In the genomic region with DNA sequence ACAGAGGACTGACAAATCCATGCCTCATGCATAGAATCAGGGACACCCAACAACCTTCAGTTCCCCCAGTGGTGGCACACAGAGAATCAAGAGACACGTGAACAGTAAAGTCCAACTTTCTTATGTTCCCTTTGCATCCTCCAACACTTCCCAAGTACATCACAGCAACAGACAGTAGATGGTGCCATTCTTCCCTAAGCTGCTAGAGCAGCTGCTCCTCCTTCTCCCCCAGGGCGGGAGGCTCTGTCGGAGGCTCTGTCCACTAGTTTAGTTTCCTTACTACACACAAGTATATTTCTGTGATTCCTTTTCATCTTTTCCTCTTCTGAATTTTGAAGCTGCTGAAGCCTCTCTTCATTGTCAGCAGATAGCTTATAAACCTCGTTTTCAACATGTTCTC, we compare ENCODE assay signal across 12 mouse cellular contexts.
DNase-seq lines count a peak whose midpoint lies in the region; ATAC-seq lines count a peak whose summit lies in the region.
"Had no signal": no experiment of that assay in that cellular context is flagged by ENCODE, and none has a peak within 500 bp of the region (broad histone marks: within the 10 kb centered on the region; RNA-seq: fewer than 3 reads in every experiment).

No protein-coding gene starts in this region.

- no peak overlapping the region for H3K4me3 ChIP-seq in hindbrain, embryonic 14.5 days (replicated peaks; ENCODE audit: low read length)
- no peak overlapping the region for H3K4me3 ChIP-seq in hindbrain, embryonic 11.5 days (ENCODE audit: low read depth, low read length)
- no peak overlapping the region for H3K4me3 ChIP-seq in midbrain, embryonic 14.5 days (replicated peaks; ENCODE audit: low read depth, low read length)
- H3K4me3 ChIP-seq in midbrain, embryonic 15.5 days = no peak overlapping the region
- no peak overlapping the region for H3K4me3 ChIP-seq in neural tube, embryonic 15.5 days (replicated peaks)
- H3K4me3 ChIP-seq: embryonic facial prominence, embryonic 13.5 days; myocyte had no signal

- H3K27ac ChIP-seq in hindbrain, embryonic 14.5 days = no peak overlapping the region
- no peak overlapping the region for H3K27ac ChIP-seq in hindbrain, embryonic 11.5 days (ENCODE audit: low read depth, low read length)
- H3K27ac ChIP-seq in midbrain, embryonic 14.5 days (replicated peaks; ENCODE audit: low read depth, low read length) = no peak overlapping the region
- H3K27ac ChIP-seq in midbrain, embryonic 15.5 days = no peak overlapping the region
- H3K27ac ChIP-seq in neural tube, embryonic 15.5 days (replicated peaks) = no peak overlapping the region
- H3K27ac ChIP-seq: embryonic facial prominence, embryonic 13.5 days had no signal

- no peaks in the 10 kb centered on the region for H3K9me3 ChIP-seq in hindbrain, embryonic 14.5 days (ENCODE audit: control insufficient read depth, low read length)
- no peaks in the 10 kb centered on the region for H3K9me3 ChIP-seq in hindbrain, embryonic 11.5 days (ENCODE audit: control insufficient read depth, low read length)
- no peaks in the 10 kb centered on the region for H3K9me3 ChIP-seq in midbrain, embryonic 14.5 days (ENCODE audit: control insufficient read depth, low read length)
- H3K9me3 ChIP-seq in midbrain, embryonic 15.5 days = no peaks in the 10 kb centered on the region
- H3K9me3 ChIP-seq in neural tube, embryonic 15.5 days (replicated peaks) = no peaks in the 10 kb centered on the region
- H3K9me3 ChIP-seq: embryonic facial prominence, embryonic 13.5 days had no signal

- no peaks in the 10 kb centered on the region for H3K36me3 ChIP-seq in hindbrain, embryonic 14.5 days (replicated peaks; ENCODE audit: control insufficient read depth, insufficient read depth)
- H3K36me3 ChIP-seq in hindbrain, embryonic 11.5 days (ENCODE audit: control insufficient read depth, insufficient read depth, low read length) = no peaks in the 10 kb centered on the region
- H3K36me3 ChIP-seq in midbrain, embryonic 14.5 days (ENCODE audit: control insufficient read depth, insufficient read depth, low read length) = no peaks in the 10 kb centered on the region
- H3K36me3 ChIP-seq in midbrain, embryonic 15.5 days (replicated peaks) = no peaks in the 10 kb centered on the region
- no peaks in the 10 kb centered on the region for H3K36me3 ChIP-seq in neural tube, embryonic 15.5 days
- H3K36me3 ChIP-seq: embryonic facial prominence, embryonic 13.5 days had no signal

- no peaks in the 10 kb centered on the region for H3K4me1 ChIP-seq in hindbrain, embryonic 14.5 days (replicated peaks; ENCODE audit: control insufficient read depth, insufficient read depth, low read length)
- no peaks in the 10 kb centered on the region for H3K4me1 ChIP-seq in hindbrain, embryonic 11.5 days (replicated peaks; ENCODE audit: control insufficient read depth, insufficient read depth, low read length)
- no peaks in the 10 kb centered on the region for H3K4me1 ChIP-seq in midbrain, embryonic 14.5 days (ENCODE audit: control insufficient read depth, insufficient read depth, low read length)
- no peaks in the 10 kb centered on the region for H3K4me1 ChIP-seq in midbrain, embryonic 15.5 days
- no peaks in the 10 kb centered on the region for H3K4me1 ChIP-seq in neural tube, embryonic 15.5 days
- H3K4me1 ChIP-seq: embryonic facial prominence, embryonic 13.5 days had no signal

- no peak overlapping the region for H3K4me2 ChIP-seq in hindbrain, embryonic 14.5 days (replicated peaks)
- H3K4me2 ChIP-seq in hindbrain, embryonic 11.5 days (replicated peaks; ENCODE audit: low read depth, low read length) = no peak overlapping the region
- no peak overlapping the region for H3K4me2 ChIP-seq in midbrain, embryonic 14.5 days (ENCODE audit: low read length)
- H3K4me2 ChIP-seq in midbrain, embryonic 15.5 days = no peak overlapping the region
- no peak overlapping the region for H3K4me2 ChIP-seq in neural tube, embryonic 15.5 days
- H3K4me2 ChIP-seq: embryonic facial prominence, embryonic 13.5 days had no signal

- no peak for ATAC-seq in hindbrain, embryonic 14.5 days (ENCODE audit: low FRiP score)
- no peak for ATAC-seq in hindbrain, embryonic 11.5 days (ENCODE audit: low FRiP score)
- no peak for ATAC-seq in midbrain, embryonic 14.5 days (ENCODE audit: low FRiP score, low TSS enrichment)
- no peak for ATAC-seq in midbrain, embryonic 15.5 days (replicated peaks)
- no peak for ATAC-seq in neural tube, embryonic 15.5 days (ENCODE audit: low FRiP score)

- no peaks in the 10 kb centered on the region for H3K27me3 ChIP-seq in hindbrain, embryonic 14.5 days (ENCODE audit: control insufficient read depth, insufficient read depth, low read length)
- no peaks in the 10 kb centered on the region for H3K27me3 ChIP-seq in hindbrain, embryonic 11.5 days (ENCODE audit: control insufficient read depth, insufficient read depth, low read length)
- no peaks in the 10 kb centered on the region for H3K27me3 ChIP-seq in midbrain, embryonic 14.5 days (ENCODE audit: control insufficient read depth, insufficient read depth, low read length)
- H3K27me3 ChIP-seq in midbrain, embryonic 15.5 days (replicated peaks) = no peaks in the 10 kb centered on the region
- no peaks in the 10 kb centered on the region for H3K27me3 ChIP-seq in neural tube, embryonic 15.5 days (replicated peaks)
- H3K27me3 ChIP-seq: embryonic facial prominence, embryonic 13.5 days had no signal

- 48% methylated on average over 4 of the region's 4 CpGs for whole genome bisulfite sequencing in hindbrain, embryonic 14.5 days
- 39% methylated on average over 4 of the region's 4 CpGs for WGBS in hindbrain, embryonic 11.5 days
- 37% methylated on average over 4 of the region's 4 CpGs for WGBS in midbrain, embryonic 14.5 days
- 27% methylated on average over 4 of the region's 4 CpGs for WGBS in midbrain, embryonic 15.5 days
- 48% methylated on average over 4 of the region's 4 CpGs for WGBS in neural tube, embryonic 15.5 days

- DNase-seq in hindbrain, embryonic 14.5 days (ENCODE audit: low spot score) = peak; percentile 41
- no peak for DNase-seq in hindbrain, embryonic 11.5 days (ENCODE audit: low spot score)
- DNase-seq in midbrain, embryonic 14.5 days = peak; percentile 57
- peak; percentile 23 for DNase-seq in embryo, embryonic 10.5 days (ENCODE audit: low spot score)
- DNase-seq in telencephalon, adult 2 months (ENCODE audit: low read depth, low spot score) = peak; percentile 13
- DNase-seq: adrenal gland, postnatal 25 days; cerebellum, adult 11 months; kidney, adult 2 months had no signal

- no peak overlapping the region for H3K9ac ChIP-seq in hindbrain, embryonic 14.5 days
- H3K9ac ChIP-seq in hindbrain, embryonic 11.5 days (ENCODE audit: low read depth, low read length) = no peak overlapping the region
- H3K9ac ChIP-seq in midbrain, embryonic 14.5 days (replicated peaks; ENCODE audit: low read length) = no peak overlapping the region
- H3K9ac ChIP-seq in midbrain, embryonic 15.5 days = no peak overlapping the region
- no peak overlapping the region for H3K9ac ChIP-seq in neural tube, embryonic 15.5 days (replicated peaks)
- H3K9ac ChIP-seq: embryonic facial prominence, embryonic 13.5 days had no signal
